Mouse (Mus musculus) right cerebral cortex, postnatal 10 days (tissue): ENCODE measurements around the gene Vps11.
"Not testable (repeated sequence)": the region's sequence is repeated elsewhere in the genome, so short reads cannot be mapped to it uniquely, and the experiment has no call there.

Experiments
- DNase-seq, 2 experiments: peaks; one replicate each; pipeline ENCODE4 v3.0.0; 2021; ENCODE audit warnings: low spot score in 2 of 2

Vps11 gene

DNA sequence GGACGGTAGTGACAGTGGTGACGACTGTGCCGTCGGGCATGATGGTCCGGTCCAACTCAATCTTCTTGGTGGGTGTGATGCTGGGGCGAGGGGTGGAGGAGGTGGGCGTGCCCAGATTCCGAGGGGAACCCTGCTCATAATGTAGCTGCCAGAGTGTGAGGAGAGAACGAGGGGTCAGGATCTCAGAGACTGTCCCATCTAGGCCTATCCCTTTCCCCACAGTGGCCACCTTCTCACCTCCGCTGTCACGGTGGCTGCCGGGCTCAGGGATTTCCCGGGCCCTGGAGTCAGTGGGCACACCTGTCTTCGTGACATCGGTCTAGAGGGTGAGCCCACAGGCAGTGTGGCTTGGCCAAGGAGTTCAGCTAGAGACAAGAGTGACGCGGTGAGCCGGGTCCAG lies 46.6 kb downstream of the Vps11 start:
- DNase-seq = no peak

- no peak for DNase-seq
These were observed 47.3 kb downstream of the Vps11 start for GRCm38 (mm10) chr9:44314257-44314547.

GRCm38 (mm10) chr9:44313476-44314256 lies 47.8 kb downstream of the Vps11 start:
- DNase-seq = peak; percentile 89 to 91

DNA sequence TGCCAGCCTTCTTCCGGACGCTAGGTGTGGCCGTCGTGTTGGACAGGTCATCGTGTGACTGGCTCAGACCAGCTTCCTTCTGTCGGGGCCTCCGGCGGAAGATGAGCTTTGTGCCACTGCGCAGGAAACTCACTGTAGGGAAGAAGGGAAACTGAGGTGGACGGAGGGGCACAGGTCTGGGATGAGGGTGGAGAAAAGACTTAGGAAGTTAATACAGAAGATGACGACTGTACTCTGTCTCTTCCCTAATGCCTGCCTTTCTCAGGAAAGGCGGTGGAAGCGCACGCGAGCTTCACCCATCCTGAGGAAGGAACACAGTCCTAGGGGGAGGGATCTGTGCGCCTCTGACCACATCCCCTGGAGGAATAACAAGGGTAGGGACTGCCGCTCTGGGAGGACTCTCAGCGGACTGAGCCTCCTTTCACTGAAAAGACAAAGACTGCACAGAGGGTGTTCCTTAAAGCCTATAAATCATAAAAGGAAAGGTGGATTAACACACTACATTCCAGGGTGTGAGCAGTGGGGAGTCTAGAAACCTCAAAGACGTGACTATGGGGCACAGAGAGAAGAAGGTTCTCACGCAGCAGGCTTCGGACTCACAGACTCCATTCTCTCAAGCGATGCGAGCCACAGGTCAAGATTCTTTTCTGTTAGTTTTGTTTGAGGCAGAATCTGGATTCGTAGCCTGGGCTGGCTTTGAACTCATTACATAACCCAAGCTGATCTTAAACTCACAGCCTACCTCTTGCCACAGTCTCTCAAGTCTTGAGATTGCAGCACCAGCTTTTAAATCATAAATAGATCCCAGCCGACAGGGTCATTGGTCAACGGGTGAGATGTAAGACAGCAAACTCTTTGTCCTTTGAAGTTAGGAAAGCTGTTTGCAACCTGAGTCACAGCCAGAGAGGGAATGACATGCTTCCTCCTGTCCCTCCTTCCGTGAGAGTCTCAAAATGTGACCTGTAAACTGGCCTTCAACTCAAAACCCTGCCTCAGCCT lies 50.0 kb downstream of the Vps11 start:
- no peak for DNase-seq

DNA sequence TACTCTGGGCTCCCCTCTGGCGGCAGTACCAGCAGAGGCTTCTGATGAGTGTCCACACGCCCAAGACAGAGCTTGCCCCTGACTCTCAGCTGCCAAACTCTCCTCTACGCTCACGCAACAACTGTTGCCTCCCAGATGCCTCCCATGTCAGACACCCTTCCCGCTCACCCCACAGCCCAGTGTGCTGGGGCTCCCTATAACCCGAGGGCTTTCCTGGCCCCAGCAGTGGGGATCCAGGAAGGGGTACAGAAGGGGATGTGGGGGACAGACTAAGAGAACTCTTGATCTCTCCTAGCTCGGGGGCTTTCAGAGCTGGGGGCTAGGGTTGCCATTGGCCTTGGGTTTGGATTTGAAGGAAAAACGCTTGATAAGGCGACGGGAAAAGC lies 50.7 kb downstream of the Vps11 start:
- no peak for DNase-seq

GRCm38 (mm10) chr9:44309756-44310155 lies 51.7 kb downstream of the Vps11 start:
- no peak for DNase-seq

GRCm38 (mm10) chr9:44307248-44307647 lies 54.2 kb downstream of the Vps11 start:
- DNase-seq = no peak

GRCm38 (mm10) chr9:44306532-44306931 lies 54.9 kb downstream of the Vps11 start:
- peak in 1 of 2 experiments; percentile 28 for DNase-seq

- DNase-seq = peak; percentile 100
These were observed 55.9 kb downstream of the Vps11 start, which contains the start of gene Hinfp for GRCm38 (mm10) chr9:44305466-44306079. Hinfp (minus strand) TSS chr9:44305671.

DNA sequence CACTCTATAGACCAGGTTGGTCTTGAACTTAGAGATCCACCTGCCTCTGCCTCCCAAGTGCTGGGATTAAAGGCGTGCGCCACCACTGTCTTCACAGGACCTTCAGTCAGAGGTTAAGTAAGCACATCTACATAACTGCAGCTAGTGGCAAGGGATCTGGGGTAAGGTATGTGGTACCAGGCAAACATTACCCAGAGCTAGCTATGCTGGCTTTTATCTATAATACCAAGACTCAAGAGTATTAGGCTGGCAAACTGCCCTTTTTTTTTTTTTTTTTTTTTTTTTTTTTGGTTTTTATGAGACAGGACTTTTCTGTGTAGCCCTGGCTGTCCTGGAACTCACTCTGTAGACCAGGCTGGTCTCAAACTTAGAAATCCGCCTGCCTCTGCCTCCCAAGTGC lies 61.5 kb downstream of the Vps11 start:
- DNase-seq = not testable (repeated sequence)
